Mouse (Mus musculus): Measurements from ENCODE around the gene Rom1.
A peak's percentile ranks its signal among the peaks of the same experiment; 100 is the strongest.

- TF ChIP-seq CTCF (IDR thresholded peaks at IDR 0.05; ENCODE audit: control insufficient read depth, insufficient read depth, insufficient read length) (no peak), USF1 (IDR thresholded peaks at IDR 0.05; ENCODE audit: low read depth) (no peak), CEBPB (IDR thresholded peaks at IDR 0.05; ENCODE audit: low read depth) (no peak), MAX (IDR thresholded peaks at IDR 0.05) (peak; percentile 72), MYOD1 (IDR thresholded peaks at IDR 0.05; ENCODE audit: control insufficient read depth, insufficient read length, low read depth) (no peak)
Observed at GRCm38 (mm10) chr19:8941515-8942217, 12.5 kb upstream of the Rom1 start, which contains the start of gene Mta2.
